Mouse (Mus musculus) ES-E14 (cell line): ENCODE measurements at regions not wholly inside any gene's neighbourhood (a gene's known extent, or its start where the extent isn't known, plus 50 kb on each side); places are given as distances from the start of the nearest gene placed in this dataset.

Source experiments
- DNase-seq: peaks from one replicate; pipeline ENCODE4 v3.0.0-alpha.2; 2013; ENCODE audit warnings: low read depth, low spot score
- H3K27ac ChIP-seq: 2 replicates; pipeline ENCODE4 v1.5.1; 2012; ENCODE audit warnings: low read depth, mild to moderate bottlenecking, low read length, moderate library complexity, mixed read lengths; ENCODE audit not compliant: poor library complexity, insufficient read depth, severe bottlenecking
- H3K36me3 ChIP-seq: 2 replicates; pipeline ENCODE4 v1.6.1; 2012; ENCODE audit warnings: mild to moderate bottlenecking, low read length, moderate library complexity, mixed read lengths; ENCODE audit not compliant: control insufficient read depth, poor library complexity, insufficient read depth, severe bottlenecking
- H3K4me1 ChIP-seq, 2 experiments: fragments of 150-350 bp in 1 of 2; sonication (generic) in 1 of 2; 2 replicates each; pipeline ENCODE4 v1.6.1; 2012; ENCODE audit warnings: low read length in 2 of 2, mild to moderate bottlenecking in 1 of 2, mixed read lengths in 1 of 2; ENCODE audit not compliant: control insufficient read depth in 2 of 2, insufficient read depth in 2 of 2, poor library complexity in 1 of 2
- H3K4me3 ChIP-seq, 2 experiments: fragments of 150-350 bp in 1 of 2; sonication (generic) in 1 of 2; 2 replicates each; pipeline ENCODE4 v1.5.1; 2012; ENCODE audit warnings: low read length in 2 of 2, low read depth in 1 of 2, mild to moderate bottlenecking in 1 of 2, mixed read lengths in 1 of 2; ENCODE audit not compliant: insufficient read depth in 1 of 2, poor library complexity in 1 of 2, severe bottlenecking in 1 of 2
- H3K9ac ChIP-seq: 2 replicates; pipeline ENCODE4 v1.6.1; 2012; ENCODE audit warnings: low read depth, mild to moderate bottlenecking, low read length, mixed read lengths; ENCODE audit not compliant: poor library complexity, insufficient read depth, severe bottlenecking
- H3K9me3 ChIP-seq: fragments of 150-350 bp; sonication (generic); 2 replicates; pipeline ENCODE4 v1.6.1; 2012; ENCODE audit warnings: low read depth, mild to moderate bottlenecking, low read length; ENCODE audit not compliant: control insufficient read depth, insufficient read depth
- CHD2 ChIP-seq: IDR thresholded peaks from 2 replicates; pipeline ENCODE4 v1.6.1; 2014; ENCODE audit warnings: mild to moderate bottlenecking, low read depth, low read length, inconsistent platforms
- HCFC1 ChIP-seq: IDR thresholded peaks from 2 replicates; pipeline ENCODE4 v1.6.1; 2012; ENCODE audit warnings: low read length, inconsistent platforms, borderline replicate concordance; ENCODE audit not compliant: insufficient read depth
- MAFK ChIP-seq: IDR thresholded peaks from 2 replicates; pipeline ENCODE4 v1.6.1; 2014; ENCODE audit warnings: mild to moderate bottlenecking, low read depth, low read length, inconsistent platforms; ENCODE audit not compliant: insufficient read depth
- ZC3H11A ChIP-seq: IDR thresholded peaks from 2 replicates; pipeline ENCODE4 v1.6.1; 2012; ENCODE audit warnings: low read depth, mild to moderate bottlenecking, inconsistent platforms, low read length, borderline replicate concordance
- ZNF384 ChIP-seq: IDR thresholded peaks from 2 replicates; pipeline ENCODE4 v1.6.1; 2012; ENCODE audit warnings: low read depth, low read length, inconsistent platforms
- in situ Hi-C, 2 experiments: fragments of 600-800 bp; cut with MboI; formaldehyde crosslinking; loops; one replicate each; pipeline ENCODE4 v1.15.1; 2025; ENCODE audit warnings: low sequenced_read_pairs in 2 of 2, inconsistent platforms in 1 of 2; ENCODE audit not compliant: unreplicated experiment in 2 of 2

- no peak overlapping the region for H3K27ac ChIP-seq
- in situ Hi-C loops = no loop called here
These were observed 162.4 kb upstream of the Supt20 start for GRCm38 (mm10) chr3:54530251-54530650.

GRCm38 (mm10) chr3:54535361-54535760, 157.2 kb upstream of the Supt20 start:
- no peak overlapping the region for H3K27ac ChIP-seq
- no peaks in the 10 kb centered on the region for H3K9me3 ChIP-seq
- no peak overlapping the region for H3K9ac ChIP-seq
- no peak for DNase-seq
- no peak overlapping the region for H3K4me3 ChIP-seq
- TF ChIP-seq CHD2 (no peak), MAFK (no peak), ZNF384 (no peak), HCFC1 (no peak), ZC3H11A (no peak)
- H3K4me1 ChIP-seq = no peaks in the 10 kb centered on the region
- no peaks in the 10 kb centered on the region for H3K36me3 ChIP-seq
- in situ Hi-C loops = no loop called here

More at GRCm38 (mm10) chr3:54530251-54530650, 162.4 kb upstream of the Supt20 start:
- TF ChIP-seq ZC3H11A (no peak), HCFC1 (no peak), ZNF384 (no peak), CHD2 (no peak), MAFK (no peak)
- DNase-seq = no peak
- Histone ChIP-seq H3K9me3 (no peaks in the 10 kb centered on the region), H3K4me3 (no peak overlapping the region), H3K36me3 (no peaks in the 10 kb centered on the region), H3K9ac (no peak overlapping the region), H3K4me1 (no peaks in the 10 kb centered on the region)

- no peak overlapping the region for H3K9ac ChIP-seq
- TF ChIP-seq ZNF384 (no peak), HCFC1 (no peak), CHD2 (no peak), MAFK (no peak), ZC3H11A (no peak)
- no peak overlapping the region for H3K27ac ChIP-seq
These were observed 154.6 kb upstream of the Supt20 start for GRCm38 (mm10) chr3:54538055-54538454.

GRCm38 (mm10) chr3:54540540-54541080, 152.0 kb upstream of the Supt20 start:
- Histone ChIP-seq H3K4me3 (no peak overlapping the region), H3K4me1 (no peaks in the 10 kb centered on the region), H3K36me3 (no peaks in the 10 kb centered on the region), H3K9me3 (no peaks in the 10 kb centered on the region), H3K27ac (no peak overlapping the region), H3K9ac (no peak overlapping the region)
- TF ChIP-seq HCFC1 (no peak), CHD2 (no peak), ZC3H11A (no peak), ZNF384 (no peak), MAFK (no peak)
- in situ Hi-C loops = no loop called here
- DNase-seq = no peak

More at GRCm38 (mm10) chr3:54538055-54538454, 154.6 kb upstream of the Supt20 start:
- in situ Hi-C loops = no loop called here
- Histone ChIP-seq H3K4me1 (no peaks in the 10 kb centered on the region), H3K4me3 (no peak overlapping the region), H3K9me3 (no peaks in the 10 kb centered on the region), H3K36me3 (no peaks in the 10 kb centered on the region)
- no peak for DNase-seq

- Histone ChIP-seq H3K9ac (no peak overlapping the region), H3K9me3 (no peaks in the 10 kb centered on the region), H3K36me3 (no peaks in the 10 kb centered on the region), H3K27ac (no peak overlapping the region), H3K4me1 (no peaks in the 10 kb centered on the region), H3K4me3 (no peak overlapping the region)
- no peak for TF ChIP-seq CHD2
- no peak for TF ChIP-seq MAFK
- no peak for TF ChIP-seq HCFC1
- TF ChIP-seq ZC3H11A = no peak
- TF ChIP-seq ZNF384 = no peak
- in situ Hi-C loops = no loop called here
- no peak for DNase-seq
These were observed 151.2 kb upstream of the Supt20 start for GRCm38 (mm10) chr3:54541389-54541788.
